Mouse (Mus musculus): ENCODE measurements around the gene Adamts6.

DNA sequence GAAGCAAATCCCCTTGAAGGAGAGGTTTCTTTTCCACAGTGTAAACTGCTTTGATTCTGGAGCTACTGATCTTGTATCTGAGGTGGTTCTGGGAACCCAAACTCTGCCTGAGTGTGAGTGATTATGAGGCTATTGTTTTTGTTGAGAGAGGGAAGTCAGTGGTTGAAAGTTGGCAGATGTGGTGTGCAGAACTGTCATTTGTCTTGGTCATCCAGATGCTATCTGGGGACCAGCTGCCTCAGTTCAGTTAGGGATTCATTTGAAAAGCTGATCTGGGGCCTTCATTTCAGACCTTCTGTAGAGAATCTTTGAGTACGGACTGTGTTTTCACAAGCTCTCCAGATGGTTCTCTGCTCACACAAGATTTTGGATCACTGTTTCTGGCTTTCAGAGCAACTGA, 159.3 kb downstream of the Adamts6 start:
- TF ChIP-seq CTCF (IDR thresholded peaks at IDR 0.05; ENCODE audit: borderline replicate concordance, extremely low read depth, insufficient read depth, insufficient read length) (no peak), POLR2A (IDR thresholded peaks at IDR 0.05; ENCODE audit: borderline replicate concordance, extremely low read depth, insufficient read depth, insufficient read length, poor library complexity, severe bottlenecking) (no peak)

Measured in brain, embryonic 14.5 days (tissue).